Mouse (Mus musculus) bone marrow, adult 2 months (tissue): ENCODE measurements around the gene Spdye4a. TPM values are rescaled to one million over a fixed set of nuclear protein-coding genes. Genes with fewer than 3 reads are reported as not detected.

Experiments
- H3K27ac ChIP-seq: fragments of 200-500 bp; 2 replicates; pipeline ENCODE4 v1.5.1; 2012; ENCODE audit warnings: low read depth, mild to moderate bottlenecking, control low read depth, inconsistent platforms, low read length; ENCODE audit not compliant: control insufficient read depth, poor library complexity, insufficient read depth
- H3K4me1 ChIP-seq: fragments of 200-500 bp; 2 replicates; pipeline ENCODE4 v1.6.1; 2011; ENCODE audit warnings: low read length; ENCODE audit not compliant: control insufficient read depth, insufficient read depth
- H3K4me3 ChIP-seq: fragments of 200-500 bp; replicated peaks from 2 replicates; pipeline ENCODE3; 2011; ENCODE audit warnings: mild to moderate bottlenecking, low read depth, low read length, control low read depth; ENCODE audit not compliant: control insufficient read depth
- CTCF ChIP-seq: fragments of 200-500 bp; IDR thresholded peaks from 2 replicates; pipeline ENCODE4 v1.5.1; 2011; ENCODE audit warnings: low read length, control low read depth; ENCODE audit not compliant: control insufficient read depth, insufficient read depth
- POLR2A ChIP-seq: fragments of 200-500 bp; IDR thresholded peaks from 2 replicates; pipeline ENCODE4 v1.6.1; 2011; ENCODE audit warnings: low read depth, mild to moderate bottlenecking, control low read depth, low read length, borderline replicate concordance; ENCODE audit not compliant: control insufficient read depth
- WGBS: fragments of 180-500 bp; shearing (Covaris S2); methylation state at CpG from one replicate; pipeline ENCODE4 v1.1.7; 2018; 5-methylcytosine and 5-hydroxymethylcytosine counted together
- polyA plus RNA-seq: library from polyadenylated mRNA; stranded (reverse); fragments of >200 nt; gene quantifications from 2 replicates; pipeline ENCODE4 v1.2.4, GENCODE M21; 2011; ENCODE audit warnings: low replicate concordance; ENCODE audit not compliant: missing spikeins, insufficient read depth, insufficient read length

Spdye4a gene
- polyA plus RNA-seq, 1 experiment, result not detected

GRCm38 (mm10) chr5:143266794-143267193 lies 40.1 kb upstream of the Spdye4a start:
- H3K4me3 ChIP-seq, result no peak overlapping the region
- H3K27ac ChIP-seq, result no peak overlapping the region
- no peak for TF ChIP-seq POLR2A
- TF ChIP-seq CTCF, result no peak
- 76% methylated on average over 6 of the region's 6 CpGs for WGBS
- H3K4me1 ChIP-seq, result peaks cover 1% of the 10 kb centered on the region; the same call in 1 of the 2 replicates

GRCm38 (mm10) chr5:143265409-143265808 lies 38.7 kb upstream of the Spdye4a start:
- TF ChIP-seq CTCF (no peak), POLR2A (no peak)
- H3K4me3 ChIP-seq, result no peak overlapping the region
- WGBS, result 50% methylated on average over 1 of the region's 1 CpGs

DNA sequence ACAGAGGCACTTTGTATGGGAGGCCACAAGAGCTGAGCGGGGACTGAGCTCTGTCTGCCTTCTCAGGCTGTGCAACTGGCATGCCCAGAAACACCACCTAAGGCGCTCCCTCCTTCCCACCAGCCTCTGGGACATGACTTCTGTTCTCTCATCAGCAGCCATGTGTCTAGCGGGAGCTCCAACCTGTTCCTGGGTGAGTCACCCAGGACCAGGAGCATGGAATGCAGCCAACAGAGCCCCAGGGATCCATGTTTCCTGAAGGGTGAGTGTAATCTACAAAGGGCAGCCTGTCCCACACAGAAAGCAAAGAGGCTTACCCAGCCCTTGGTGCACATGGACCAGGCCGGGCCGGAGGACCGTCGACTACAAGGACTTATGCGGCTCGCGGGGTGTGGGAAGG lies 38.0 kb upstream of the Spdye4a start:
- H3K4me1 ChIP-seq, result peaks cover 1% of the 10 kb centered on the region; the same call in 1 of the 2 replicates
- WGBS, result 91% methylated on average over 10 of the region's 10 CpGs
- no peak overlapping the region for H3K27ac ChIP-seq
- no peak for TF ChIP-seq CTCF
- no peak for TF ChIP-seq POLR2A
- H3K4me3 ChIP-seq, result no peak overlapping the region

More at GRCm38 (mm10) chr5:143265409-143265808, 38.7 kb upstream of the Spdye4a start:
- Histone ChIP-seq H3K4me1 (peaks cover 1% of the 10 kb centered on the region; the same call in 1 of the 2 replicates), H3K27ac (no peak overlapping the region)

DNA sequence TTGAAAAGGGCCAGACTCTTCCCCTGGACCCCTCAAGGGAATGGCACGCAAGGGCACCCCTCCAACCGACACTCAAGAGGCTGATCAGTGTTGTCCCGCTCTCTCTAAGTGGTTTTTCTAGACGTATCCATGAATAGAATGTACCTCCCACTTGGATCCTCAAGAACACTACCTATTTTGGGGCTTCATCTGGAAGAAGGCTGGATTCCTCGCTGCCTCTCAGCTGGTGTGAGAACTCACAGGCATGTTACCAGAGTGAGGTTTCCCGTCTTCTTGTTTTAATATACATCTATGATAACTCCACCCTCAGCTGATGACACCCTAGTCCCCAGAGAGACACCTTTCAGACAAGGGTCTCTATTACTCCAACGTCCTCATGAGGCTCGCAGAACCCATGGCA lies 34.9 kb upstream of the Spdye4a start:
- 91% methylated on average over 8 of the region's 8 CpGs for WGBS

DNA sequence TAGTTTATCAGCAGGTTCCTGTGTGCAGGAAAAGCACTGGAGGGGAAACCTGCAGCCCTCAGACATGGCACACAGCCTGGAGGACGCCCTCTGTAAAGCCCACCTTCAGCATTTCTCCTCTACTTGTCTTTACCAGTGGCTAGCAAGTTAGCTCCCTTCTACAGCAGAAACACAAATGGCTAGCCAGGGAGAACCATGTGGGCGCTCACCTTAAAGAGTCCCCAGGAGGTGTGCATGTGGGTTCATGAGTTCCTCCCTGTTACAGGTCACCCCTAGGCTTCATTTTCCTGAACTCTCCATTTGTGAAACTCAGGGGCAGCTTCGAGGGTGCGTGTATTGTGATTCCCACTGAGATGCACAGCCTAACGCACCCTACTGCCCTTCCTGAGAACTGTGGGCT lies 29.1 kb upstream of the Spdye4a start:
- H3K4me3 ChIP-seq, result no peak overlapping the region
- H3K4me1 ChIP-seq, result no peaks in the 10 kb centered on the region
- TF ChIP-seq POLR2A (no peak), CTCF (no peak)
- no peak overlapping the region for H3K27ac ChIP-seq
- 83% methylated on average over 5 of the region's 5 CpGs for WGBS

More for the DNA sequence above, 34.9 kb upstream of the Spdye4a start:
- Histone ChIP-seq H3K4me3 (no peak overlapping the region), H3K27ac (no peak overlapping the region), H3K4me1 (no peaks in the 10 kb centered on the region)
- no peak for TF ChIP-seq CTCF
- TF ChIP-seq POLR2A, result no peak

DNA sequence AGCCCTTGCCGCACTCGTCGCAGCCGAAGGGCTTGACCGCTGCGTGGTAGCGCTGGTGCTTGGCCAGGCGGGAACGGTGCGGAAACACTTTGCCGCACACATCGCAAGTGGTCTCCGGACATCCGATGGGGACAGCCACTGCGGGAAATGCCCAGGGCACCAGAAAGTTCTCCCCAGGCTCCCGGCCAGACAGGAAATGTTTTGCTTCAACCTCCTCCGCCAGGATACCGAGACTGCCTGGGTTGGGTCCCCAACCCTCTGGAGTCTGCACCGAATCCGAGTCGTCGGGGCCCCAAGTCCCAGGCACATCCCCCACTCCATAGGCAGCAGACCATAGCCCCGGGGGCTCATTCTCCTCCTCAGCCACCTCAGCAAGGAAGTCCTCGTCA lies 28.4 kb upstream of the Spdye4a start:
- Histone ChIP-seq H3K4me1 (no peaks in the 10 kb centered on the region), H3K27ac (no peak overlapping the region), H3K4me3 (no peak overlapping the region)
- 29% methylated on average over 24 of the region's 24 CpGs for WGBS
- TF ChIP-seq CTCF (no peak), POLR2A (no peak)

GRCm38 (mm10) chr5:143254487-143255130 lies 27.9 kb upstream of the Spdye4a start:
- Histone ChIP-seq H3K4me1 (no peaks in the 10 kb centered on the region), H3K4me3 (no peak overlapping the region), H3K27ac (no peak overlapping the region)
- 27% methylated on average over 66 of the region's 66 CpGs for WGBS
- TF ChIP-seq CTCF, result no peak
- no peak for TF ChIP-seq POLR2A

DNA sequence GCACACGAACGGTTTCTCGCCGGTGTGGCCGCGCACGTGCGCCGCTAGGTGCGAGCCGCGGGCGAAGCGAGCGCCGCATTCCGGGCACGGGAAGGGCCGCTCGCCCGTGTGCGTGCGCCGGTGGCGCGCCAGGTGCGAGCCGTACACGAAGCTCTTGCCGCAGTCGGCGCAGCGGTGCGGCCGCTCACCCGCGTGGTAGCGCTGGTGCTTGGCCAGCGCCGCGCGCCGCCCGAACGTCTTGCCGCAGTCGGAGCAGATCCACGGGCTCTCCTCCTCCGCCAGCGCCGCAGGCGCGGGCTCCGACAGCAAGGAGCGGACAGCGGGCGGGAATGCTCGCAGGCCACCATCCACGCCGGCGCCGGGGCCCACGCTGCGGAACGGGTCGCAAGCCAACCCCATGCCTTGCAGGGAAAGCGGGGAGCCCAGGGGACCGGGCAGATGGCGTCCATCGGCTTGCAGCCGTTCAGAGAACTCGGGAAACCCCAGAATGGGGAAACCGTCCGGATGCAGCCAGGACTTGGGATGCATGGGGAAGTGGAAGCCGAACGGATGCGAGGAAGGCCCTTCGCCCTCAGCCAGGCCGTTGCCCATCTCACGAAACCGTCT lies 27.3 kb upstream of the Spdye4a start:
- Histone ChIP-seq H3K27ac (no peak overlapping the region; the same call in 1 of the 2 replicates), H3K4me1 (no peaks in the 10 kb centered on the region), H3K4me3 (no peak overlapping the region)
- WGBS, result 7% methylated on average over 81 of the region's 81 CpGs
- TF ChIP-seq CTCF, result no peak
- no peak for TF ChIP-seq POLR2A
